Comparison of ENCODE assay signal across 9 mouse cellular contexts in the genomic region with DNA sequence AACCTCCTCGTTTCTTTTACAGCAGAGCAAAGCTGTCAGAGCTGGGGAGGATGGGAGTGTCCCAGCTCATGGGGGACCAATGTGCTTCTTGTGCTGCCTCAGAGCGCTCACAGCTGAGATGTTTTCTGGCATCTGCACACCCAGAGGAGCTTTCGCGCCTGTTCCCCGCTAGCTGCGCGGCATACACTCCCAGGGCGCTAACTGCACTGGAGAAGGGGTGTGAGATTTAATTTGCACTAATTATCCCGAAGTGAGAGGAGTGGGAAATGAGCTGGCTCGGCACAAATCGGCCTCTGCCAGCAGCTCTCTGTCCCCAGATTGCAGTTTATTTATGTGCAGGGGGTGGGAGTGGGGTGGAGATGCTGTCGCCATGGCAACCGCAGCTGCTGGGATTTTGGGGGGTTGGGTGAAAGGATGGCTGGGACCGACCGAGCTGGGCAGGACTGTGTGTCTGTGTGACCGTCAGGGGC. TPM values are rescaled to one million over a fixed set of nuclear protein-coding genes. Genes with fewer than 3 reads are reported as not detected.
DNase-seq lines count a peak whose midpoint lies in the region; ATAC-seq and TF ChIP-seq lines count a peak whose summit lies in the region.
"Had no signal": no experiment of that assay in that cellular context is flagged by ENCODE, and none has a peak within 500 bp of the region (broad histone marks: within the 10 kb centered on the region; RNA-seq: fewer than 3 reads in every experiment).

No protein-coding gene starts in this region.

- H3K4me2 ChIP-seq in lung, postnatal 0 days (replicated peaks; ENCODE audit: low read depth, low read length) = no peak overlapping the region
- peak overlapping the region; percentile 41 for H3K4me2 ChIP-seq in limb, embryonic 13.5 days (replicated peaks)
- H3K4me2 ChIP-seq: heart, embryonic 15.5 days had no signal

- H3K9ac ChIP-seq in lung, postnatal 0 days (replicated peaks; ENCODE audit: low read depth) = no peak overlapping the region
- no peak overlapping the region for H3K9ac ChIP-seq in limb, embryonic 13.5 days
- H3K9ac ChIP-seq: heart, embryonic 15.5 days had no signal

- no peak for TF ChIP-seq CTCF in lung, postnatal 0 days (IDR thresholded peaks at IDR 0.05)

- H3K27ac ChIP-seq in lung, postnatal 0 days (ENCODE audit: low read length) = no peak overlapping the region
- no peak overlapping the region for H3K27ac ChIP-seq in limb, embryonic 13.5 days
- H3K27ac ChIP-seq: heart, embryonic 15.5 days had no signal

- H3K27me3 ChIP-seq in lung, postnatal 0 days (replicated peaks; ENCODE audit: insufficient read depth, low read length) = peaks cover 10% of the 10 kb centered on the region; the same call in 1 of the 2 replicates
- H3K27me3 ChIP-seq in limb, embryonic 13.5 days = peaks cover 37% of the 10 kb centered on the region

- no peaks in the 10 kb centered on the region for H3K4me1 ChIP-seq in lung, postnatal 0 days (ENCODE audit: insufficient read depth, low read depth, low read length)
- H3K4me1 ChIP-seq in limb, embryonic 13.5 days = peaks cover 12% of the 10 kb centered on the region

- no peak for TF ChIP-seq EP300 in lung, postnatal 0 days (IDR thresholded peaks at IDR 0.05)

- H3K9me3 ChIP-seq in lung, postnatal 0 days (ENCODE audit: low read length) = no peaks in the 10 kb centered on the region
- 0 out of 2 replicates have a peak, but pooled peaks cover 4% of the 10 kb centered on the region for H3K9me3 ChIP-seq in limb, embryonic 13.5 days
- H3K9me3 ChIP-seq: heart, embryonic 15.5 days had no signal

- DNase-seq in lung, postnatal 0 days (ENCODE audit: low spot score) = peak; percentile 21
- DNase-seq in lung, postnatal 14 days = no peak
- DNase-seq in frontal cortex, postnatal 10 days (ENCODE audit: low spot score in 2 of 2) = peak; percentile 77 to 89
- peak; percentile 73 for DNase-seq in kidney, postnatal 10 days
- peak; percentile 87 to 92 for DNase-seq in right cerebral cortex, postnatal 36 days (ENCODE audit: low spot score in 2 of 2)
- DNase-seq in ovary, postnatal 14 days (ENCODE audit: low spot score) = no peak
- DNase-seq in ovary, postnatal 10 days (ENCODE audit: low spot score) = no peak

- no peak overlapping the region for H3K4me3 ChIP-seq in lung, postnatal 0 days (ENCODE audit: low read depth, low read length)
- no peak overlapping the region for H3K4me3 ChIP-seq in limb, embryonic 13.5 days
- H3K4me3 ChIP-seq: heart, embryonic 15.5 days had no signal

- no peak; the same call in 1 of the 2 replicates for ATAC-seq in lung, postnatal 0 days
- peak; percentile 57; the same call in 1 of the 2 replicates for ATAC-seq in limb, embryonic 13.5 days (ENCODE audit: low FRiP score, low read depth)

- WGBS in lung, postnatal 0 days = 3% methylated on average over 16 of the region's 16 CpGs
- WGBS in limb, embryonic 13.5 days = under 1% methylated on average over 16 of the region's 16 CpGs

- H3K36me3 ChIP-seq in lung, postnatal 0 days (ENCODE audit: insufficient read depth, low read length) = no peaks in the 10 kb centered on the region
- no peaks in the 10 kb centered on the region for H3K36me3 ChIP-seq in limb, embryonic 13.5 days
- H3K36me3 ChIP-seq: heart, embryonic 15.5 days had no signal

RNA-seq across cellular contexts. Expression of gene Camk2n1, which starts 50.6 kb away (rescaled TPM):
- 10.9 and 12.7 TPM in 2 replicates for polyA plus RNA-seq in lung, postnatal 0 days (2015; fragmentation: Nextera tagmentation; extraction: Ambion mirVana)
- polyA plus RNA-seq in limb, embryonic 13.5 days (2015; fragmentation: Nextera tagmentation; extraction: Ambion mirVana) = 1.6 and 1.9 TPM in 2 replicates

Comparison
In these comparisons a context has a peak if more than half of its experiments do, and no peak if none do; other contexts are left out.
1. DNase-seq: peak in lung, postnatal 0 days (single experiment), frontal cortex, postnatal 10 days (2 of 2), kidney, postnatal 10 days (single experiment) and right cerebral cortex, postnatal 36 days (2 of 2); none in lung, postnatal 14 days (single experiment), ovary, postnatal 14 days (single experiment) and ovary, postnatal 10 days (single experiment).